Comparison of ENCODE assay signal across 23 mouse cellular contexts in genomic region chr5:51766111-51766510, GRCm38 (mm10).
"Had no signal": no experiment of that assay in that cellular context is flagged by ENCODE, and none has a peak within 500 bp of the region (broad histone marks: within the 10 kb centered on the region; RNA-seq: fewer than 3 reads in every experiment).

No protein-coding gene starts in this region.

- H3K4me1 ChIP-seq: limb, embryonic 12.5 days; limb, embryonic 15.5 days; lung, embryonic 15.5 days; midbrain, embryonic 12.5 days; midbrain, embryonic 15.5 days; neural tube, embryonic 12.5 days; neural tube, embryonic 15.5 days had no signal

- H3K27ac ChIP-seq: kidney, postnatal 0 days; left cerebral cortex, adult 2 months; limb, embryonic 12.5 days; limb, embryonic 15.5 days; liver, embryonic 14.5 days; lung, embryonic 15.5 days; midbrain, embryonic 12.5 days; midbrain, embryonic 15.5 days; neural tube, embryonic 12.5 days; neural tube, embryonic 15.5 days; stomach, postnatal 0 days had no signal

- DNase-seq: kidney, postnatal 25 days; layer of hippocampus, postnatal 36 days; left cerebral cortex, postnatal 4 days; liver, postnatal 0 days; lung, postnatal 14 days; lung, postnatal 4 days; right cerebral cortex, adult 18-20 months; right cerebral cortex, postnatal 14 days; right cerebral cortex, postnatal 4 days; thymus, adult 2 months; thymus, postnatal 14 days; thymus, postnatal 4 days had no signal

- H3K36me3 ChIP-seq: limb, embryonic 12.5 days; limb, embryonic 15.5 days; lung, embryonic 15.5 days; midbrain, embryonic 12.5 days; midbrain, embryonic 15.5 days; neural tube, embryonic 12.5 days; neural tube, embryonic 15.5 days had no signal

- H3K9me3 ChIP-seq: limb, embryonic 12.5 days; limb, embryonic 15.5 days; lung, embryonic 15.5 days; midbrain, embryonic 12.5 days; midbrain, embryonic 15.5 days; neural tube, embryonic 12.5 days; neural tube, embryonic 15.5 days had no signal

- ATAC-seq: liver, postnatal 0 days; midbrain, embryonic 15.5 days had no signal

- H3K9ac ChIP-seq: limb, embryonic 12.5 days; limb, embryonic 15.5 days; liver, embryonic 14.5 days; liver, postnatal 0 days; lung, embryonic 15.5 days; midbrain, embryonic 12.5 days; midbrain, embryonic 15.5 days; neural tube, embryonic 12.5 days; neural tube, embryonic 15.5 days had no signal

- H3K4me3 ChIP-seq: left cerebral cortex, adult 2 months; limb, embryonic 12.5 days; limb, embryonic 15.5 days; lung, embryonic 15.5 days; midbrain, embryonic 12.5 days; midbrain, embryonic 15.5 days; neural tube, embryonic 12.5 days; neural tube, embryonic 15.5 days had no signal

- H3K27me3 ChIP-seq: limb, embryonic 12.5 days; limb, embryonic 15.5 days; lung, embryonic 15.5 days; midbrain, embryonic 12.5 days; midbrain, embryonic 15.5 days; neural tube, embryonic 12.5 days; neural tube, embryonic 15.5 days had no signal
